Comparison of ENCODE assay signal across 1 mouse cellular context in genomic region chr11:6256490-6257072, GRCm38 (mm10).
A peak's percentile ranks its signal among the peaks of the same experiment; 100 is the strongest.
TF ChIP-seq lines count a peak whose summit lies in the region.

No protein-coding gene starts in this region.

TF ChIP-seq in myocyte, 11 proteins besides CTCF, POLR2A, EP300 and RAD21:
- TF ChIP-seq POLR2AphosphoS2 (IDR thresholded peaks at IDR 0.05; ENCODE audit: insufficient read length, low read depth) (peak; percentile 89), TCF12 (IDR thresholded peaks at IDR 0.05; ENCODE audit: insufficient read depth, poor library complexity, severe bottlenecking) (no peak)
